Mouse (Mus musculus) embryonic facial prominence, embryonic 11.5 days (tissue): ENCODE measurements around the gene Ubp1. TPM values are rescaled to one million over a fixed set of nuclear protein-coding genes. Genes with fewer than 3 reads are reported as not detected.

Source experiments
- ATAC-seq: fragments of 200-750 bp; cut with Nextera tagmentation; replicated peaks from 2 replicates; pipeline ENCODE4 v1.8.0; 2017; ENCODE audit warnings: low read depth; ENCODE audit not compliant: insufficient number of reproducible peaks, low FRiP score, low TSS enrichment
- DNase-seq: peaks from one replicate; pipeline ENCODE4 v3.0.0-alpha.2; 2015; ENCODE audit warnings: low spot score
- H3K27ac ChIP-seq: fragments of 300-500 bp; sonication (generic); replicated peaks from 2 replicates; pipeline ENCODE4 v1.5.1; 2014; ENCODE audit warnings: mild to moderate bottlenecking, low read depth, low read length, control low read depth
- H3K27me3 ChIP-seq: fragments of 300-500 bp; sonication (generic); 2 replicates; pipeline ENCODE4 v1.6.1; 2014; ENCODE audit warnings: mild to moderate bottlenecking, low read length, moderate library complexity, mixed read lengths; ENCODE audit not compliant: control insufficient read depth, insufficient read depth
- H3K36me3 ChIP-seq: fragments of 300-500 bp; sonication (generic); replicated peaks from 2 replicates; pipeline ENCODE4 v1.6.1; 2014; ENCODE audit warnings: low read depth, mild to moderate bottlenecking, low read length, moderate library complexity, mixed read lengths; ENCODE audit not compliant: control insufficient read depth, insufficient read depth
- H3K4me1 ChIP-seq: fragments of 300-500 bp; sonication (generic); 2 replicates; pipeline ENCODE4 v1.6.1; 2014; ENCODE audit warnings: low read length, mixed read lengths; ENCODE audit not compliant: control insufficient read depth, insufficient read depth
- H3K4me2 ChIP-seq: fragments of 300-500 bp; sonication (generic); 2 replicates; pipeline ENCODE4 v1.6.1; 2014; ENCODE audit warnings: low read depth, mild to moderate bottlenecking, control low read depth, low read length, moderate library complexity
- H3K4me3 ChIP-seq: fragments of 300-500 bp; sonication (generic); 2 replicates; pipeline ENCODE4 v1.5.1; 2014; ENCODE audit warnings: low read depth, low read length, control low read depth
- H3K9ac ChIP-seq: fragments of 300-500 bp; sonication (generic); replicated peaks from 2 replicates; pipeline ENCODE4 v1.6.1; 2014; ENCODE audit warnings: mild to moderate bottlenecking, control low read depth, low read length
- H3K9me3 ChIP-seq: fragments of 300-500 bp; sonication (generic); replicated peaks from 2 replicates; pipeline ENCODE4 v1.6.1; 2016; ENCODE audit warnings: mild to moderate bottlenecking, low read length, inconsistent platforms, mixed read lengths; ENCODE audit not compliant: control insufficient read depth
- WGBS: fragments of 180-500 bp; shearing (Covaris S2); extraction: QIAGEN DNeasy Blood & Tissue Kit; methylation state at CpG from one replicate; pipeline ENCODE4 v1.1.7; 2014; 5-methylcytosine and 5-hydroxymethylcytosine counted together
- polyA plus RNA-seq: library from polyadenylated mRNA; unstranded; fragments of >200 nt; fragmentation: Nextera tagmentation; extraction: Ambion mirVana; gene quantifications from 2 replicates; pipeline ENCODE4 v1.2.1, GENCODE M21; 2014

The Ubp1 gene
- polyA plus RNA-seq, 1 experiment from 2014 or later = 43.2 TPM

DNA sequence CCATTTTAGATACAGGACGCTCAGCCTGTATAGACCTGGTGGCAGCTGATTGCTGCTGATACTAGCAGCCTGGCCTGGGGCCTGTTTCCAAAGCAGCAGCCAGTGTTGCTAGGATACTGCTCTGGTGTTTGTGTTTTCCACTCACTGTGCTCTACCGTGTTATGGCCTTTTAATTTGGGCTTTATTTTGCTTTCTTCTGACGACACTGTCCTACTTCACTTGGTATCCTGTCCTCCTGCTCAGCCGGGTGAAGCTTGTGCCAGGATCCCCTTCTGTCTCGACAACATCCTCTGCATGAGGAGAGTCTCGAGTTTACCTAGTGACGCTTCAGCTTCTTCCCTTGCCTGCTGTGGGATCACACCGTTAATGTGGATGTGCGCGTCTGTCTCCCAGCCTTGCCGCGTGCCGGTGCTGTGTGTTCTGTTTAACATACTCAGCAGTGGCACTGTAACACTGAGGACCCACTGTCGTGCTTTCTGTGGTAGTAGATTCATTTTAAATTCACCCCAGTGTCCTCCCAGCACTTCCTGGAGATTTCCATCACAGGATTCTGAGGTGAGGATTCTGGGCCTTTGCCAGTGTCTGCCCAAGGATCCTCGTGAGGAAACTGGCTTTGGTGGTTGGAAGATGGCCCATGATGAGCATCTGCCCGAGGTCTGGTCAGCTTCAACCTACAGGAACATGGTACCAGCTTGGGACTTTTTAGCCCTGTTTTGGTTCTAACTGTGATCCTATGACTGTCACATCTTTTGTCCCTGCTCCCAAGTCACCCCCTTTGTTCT lies 50.6 kb downstream of the Ubp1 start:
- no peak for ATAC-seq
- no peak overlapping the region for H3K27ac ChIP-seq
- no peak overlapping the region for H3K4me2 ChIP-seq
- no peaks in the 10 kb centered on the region for H3K4me1 ChIP-seq
- H3K4me3 ChIP-seq = no peak overlapping the region
- H3K9ac ChIP-seq = no peak overlapping the region
- no peaks in the 10 kb centered on the region; the same call in 1 of the 2 replicates for H3K27me3 ChIP-seq
- WGBS = 80% methylated on average over 16 of the region's 16 CpGs
- no peaks in the 10 kb centered on the region; the same call in none of the 2 replicates for H3K36me3 ChIP-seq
- H3K9me3 ChIP-seq = no peaks in the 10 kb centered on the region
- no peak for DNase-seq

DNA sequence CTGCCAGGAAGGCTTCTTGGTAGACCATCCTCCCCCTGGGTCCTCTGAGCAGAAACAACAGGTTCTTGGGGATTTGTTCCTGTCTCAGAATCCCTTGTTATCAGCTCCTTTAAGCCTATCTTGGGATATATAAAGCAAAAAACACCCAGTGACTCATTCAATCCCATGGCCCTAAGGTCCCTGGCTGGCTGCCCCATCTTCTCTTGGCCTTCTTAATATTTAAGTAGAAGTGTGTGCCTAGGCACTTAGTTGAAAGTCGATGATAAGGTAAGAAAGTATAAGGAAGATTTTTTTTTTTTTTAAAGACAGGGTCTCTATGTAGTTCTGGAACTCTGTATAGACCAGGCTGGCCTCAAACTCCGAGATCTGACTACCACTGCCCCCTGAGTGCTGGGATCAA lies 51.7 kb downstream of the Ubp1 start:
- Histone ChIP-seq H3K27ac (no peak overlapping the region), H3K4me3 (no peak overlapping the region), H3K36me3 (no peaks in the 10 kb centered on the region; the same call in none of the 2 replicates), H3K4me1 (no peaks in the 10 kb centered on the region), H3K9ac (no peak overlapping the region), H3K9me3 (no peaks in the 10 kb centered on the region), H3K27me3 (no peaks in the 10 kb centered on the region; the same call in 1 of the 2 replicates), H3K4me2 (no peak overlapping the region)
- DNase-seq = no peak
- 90% methylated on average over 2 of the region's 2 CpGs for WGBS
- ATAC-seq = no peak

- Histone ChIP-seq H3K9me3 (no peaks in the 10 kb centered on the region), H3K9ac (no peak overlapping the region), H3K27me3 (no peaks in the 10 kb centered on the region; the same call in 1 of the 2 replicates), H3K36me3 (no peaks in the 10 kb centered on the region; the same call in none of the 2 replicates), H3K4me2 (no peak overlapping the region), H3K27ac (no peak overlapping the region), H3K4me3 (no peak overlapping the region), H3K4me1 (no peaks in the 10 kb centered on the region)
- DNase-seq = no peak
- WGBS = 87% methylated on average over 11 of the region's 11 CpGs
- no peak for ATAC-seq
Observed at GRCm38 (mm10) chr9:113982883-113983670, 52.3 kb downstream of the Ubp1 start.

DNA sequence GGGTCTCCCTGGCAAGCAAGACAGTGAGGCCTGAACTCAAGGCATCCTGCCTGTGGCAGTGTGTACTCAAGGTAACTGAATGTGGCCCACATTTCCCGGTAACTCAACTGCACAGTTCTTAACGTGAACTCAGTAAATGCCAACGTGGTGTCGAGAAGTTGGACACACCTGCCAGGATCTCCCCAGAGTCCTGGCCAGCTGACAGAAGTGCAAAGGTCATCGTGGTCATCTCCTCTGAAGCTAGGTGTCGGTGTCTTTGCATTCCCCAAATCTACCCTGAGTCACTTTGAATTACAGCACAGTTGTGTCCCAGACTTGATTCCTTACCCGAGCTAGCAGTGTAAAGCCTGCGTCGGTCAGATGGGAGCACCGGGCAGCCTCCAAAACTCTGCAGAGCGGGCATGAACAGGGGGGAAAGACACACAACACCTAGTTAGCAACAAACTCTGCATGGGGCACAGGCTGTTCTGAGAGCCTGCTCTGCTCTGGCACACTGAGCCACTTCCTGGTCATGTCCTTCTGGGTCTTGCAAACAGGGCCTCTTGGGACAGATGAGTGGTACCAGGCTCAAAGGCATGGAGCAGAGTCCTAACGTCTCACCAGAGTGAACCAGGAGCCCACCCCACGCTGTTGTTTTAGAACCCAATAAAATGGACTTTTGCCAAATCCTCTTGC lies 54.3 kb downstream of the Ubp1 start:
- WGBS = 83% methylated on average over 13 of the region's 13 CpGs
- no peak overlapping the region for H3K9ac ChIP-seq

DNA sequence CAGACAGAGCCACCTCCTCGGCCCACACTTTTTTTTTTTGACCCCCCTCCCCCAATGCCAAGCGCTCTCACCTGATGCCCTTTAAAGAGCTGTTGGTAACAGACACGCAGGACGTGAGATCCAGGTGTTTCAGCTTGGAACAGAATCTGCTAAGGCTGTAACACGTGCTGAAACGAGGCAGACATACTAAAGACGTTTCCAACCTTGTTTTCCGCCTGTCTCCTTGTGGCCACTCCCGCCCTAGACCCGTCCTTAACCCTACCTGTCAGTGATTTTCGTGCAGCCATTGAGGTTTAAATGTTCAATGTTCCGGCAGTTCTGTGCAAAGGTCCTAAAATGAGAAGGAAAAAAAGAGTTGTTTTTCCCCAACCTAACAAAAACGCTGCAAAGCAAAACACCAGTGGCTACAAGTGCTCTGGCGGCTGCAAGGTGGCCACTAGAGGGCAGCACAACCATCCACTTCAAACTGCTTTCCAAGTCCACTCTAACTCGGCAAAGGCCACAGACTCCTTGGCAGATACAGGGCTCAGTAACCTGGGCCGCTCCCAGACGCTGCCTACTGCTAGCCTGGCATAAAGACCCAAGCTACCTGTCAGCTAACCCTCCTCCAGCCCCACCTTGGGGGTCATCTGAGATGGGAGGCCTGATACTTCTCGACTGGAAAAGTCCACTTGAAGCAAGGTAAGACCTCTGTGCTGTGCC lies 60.0 kb downstream of the Ubp1 start:
- H3K27ac ChIP-seq = no peak overlapping the region
- H3K9ac ChIP-seq = no peak overlapping the region
- no peaks in the 10 kb centered on the region; the same call in 1 of the 2 replicates for H3K27me3 ChIP-seq
- H3K36me3 ChIP-seq = no peaks in the 10 kb centered on the region
- H3K4me2 ChIP-seq = no peak overlapping the region
- WGBS = 32% methylated on average over 18 of the region's 18 CpGs
- no peaks in the 10 kb centered on the region for H3K9me3 ChIP-seq
- peak; percentile 65 for ATAC-seq
- no peaks in the 10 kb centered on the region for H3K4me1 ChIP-seq
- DNase-seq = peak; percentile 91
- no peak overlapping the region for H3K4me3 ChIP-seq

More for the DNA sequence above, 54.3 kb downstream of the Ubp1 start:
- Histone ChIP-seq H3K4me1 (no peaks in the 10 kb centered on the region), H3K36me3 (no peaks in the 10 kb centered on the region; the same call in 1 of the 2 replicates), H3K27ac (no peak overlapping the region), H3K4me2 (no peak overlapping the region), H3K27me3 (no peaks in the 10 kb centered on the region; the same call in 1 of the 2 replicates), H3K4me3 (no peak overlapping the region), H3K9me3 (no peaks in the 10 kb centered on the region)
- ATAC-seq = no peak
- DNase-seq = no peak

GRCm38 (mm10) chr9:113992810-113993209 lies 62.1 kb downstream of the Ubp1 start:
- DNase-seq (no peak), ATAC-seq (no peak)
- Histone ChIP-seq H3K36me3 (no peaks in the 10 kb centered on the region), H3K4me3 (no peak overlapping the region), H3K27ac (no peak overlapping the region), H3K4me1 (no peaks in the 10 kb centered on the region), H3K4me2 (no peak overlapping the region), H3K27me3 (no peaks in the 10 kb centered on the region), H3K9me3 (no peaks in the 10 kb centered on the region), H3K9ac (no peak overlapping the region)
- WGBS = 89% methylated on average over 7 of the region's 7 CpGs

DNA sequence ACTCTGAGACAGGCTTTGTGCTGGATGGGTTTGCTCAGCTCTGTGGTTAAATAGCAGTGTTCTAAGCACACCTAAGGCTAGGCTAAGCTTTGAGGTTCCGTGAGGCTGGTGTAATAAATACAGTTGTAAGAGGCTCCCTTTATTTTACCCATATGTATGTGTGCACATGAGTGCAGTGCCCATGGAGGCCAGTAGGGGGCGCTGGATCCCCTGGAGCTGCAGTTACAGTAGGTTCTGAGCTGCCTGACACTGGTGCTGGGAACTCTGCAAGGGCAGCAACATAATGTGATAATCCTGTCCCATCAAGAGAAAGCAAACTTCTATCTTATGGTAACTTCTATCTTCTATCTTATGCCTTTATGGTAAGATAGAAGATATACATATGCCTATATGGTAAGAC lies 67.6 kb downstream of the Ubp1 start:
- no peak overlapping the region for H3K4me3 ChIP-seq
- no peaks in the 10 kb centered on the region for H3K4me1 ChIP-seq
- H3K9me3 ChIP-seq = no peaks in the 10 kb centered on the region
- H3K36me3 ChIP-seq = no peaks in the 10 kb centered on the region
- no peaks in the 10 kb centered on the region for H3K27me3 ChIP-seq
- no peak overlapping the region for H3K9ac ChIP-seq
- ATAC-seq (no peak), DNase-seq (no peak)
- H3K27ac ChIP-seq = no peak overlapping the region
- no peak overlapping the region for H3K4me2 ChIP-seq
- WGBS = 62% methylated on average over 2 of the region's 2 CpGs
